Mouse (Mus musculus) ES-E14 (cell line): Measurements from ENCODE around the gene Mapkapk2. TPM values are rescaled to one million over a fixed set of nuclear protein-coding genes. Genes with fewer than 3 reads are reported as not detected.

Experiments used
- DNase-seq: peaks from one replicate; pipeline ENCODE4 v3.0.0-alpha.2; 2013; ENCODE audit warnings: low read depth, low spot score
- H3K27ac ChIP-seq: 2 replicates; pipeline ENCODE4 v1.5.1; 2012; ENCODE audit warnings: low read depth, mild to moderate bottlenecking, low read length, moderate library complexity, mixed read lengths; ENCODE audit not compliant: poor library complexity, insufficient read depth, severe bottlenecking
- H3K36me3 ChIP-seq: 2 replicates; pipeline ENCODE4 v1.6.1; 2012; ENCODE audit warnings: mild to moderate bottlenecking, low read length, moderate library complexity, mixed read lengths; ENCODE audit not compliant: control insufficient read depth, poor library complexity, insufficient read depth, severe bottlenecking
- H3K4me1 ChIP-seq, 2 experiments: fragments of 150-350 bp in 1 of 2; sonication (generic) in 1 of 2; 2 replicates each; pipeline ENCODE4 v1.6.1; 2012; ENCODE audit warnings: low read length in 2 of 2, mild to moderate bottlenecking in 1 of 2, mixed read lengths in 1 of 2; ENCODE audit not compliant: control insufficient read depth in 2 of 2, insufficient read depth in 2 of 2, poor library complexity in 1 of 2
- H3K4me3 ChIP-seq, 2 experiments: fragments of 150-350 bp in 1 of 2; sonication (generic) in 1 of 2; 2 replicates each; pipeline ENCODE4 v1.5.1; 2012; ENCODE audit warnings: low read length in 2 of 2, low read depth in 1 of 2, mild to moderate bottlenecking in 1 of 2, mixed read lengths in 1 of 2; ENCODE audit not compliant: insufficient read depth in 1 of 2, poor library complexity in 1 of 2, severe bottlenecking in 1 of 2
- H3K9ac ChIP-seq: 2 replicates; pipeline ENCODE4 v1.6.1; 2012; ENCODE audit warnings: low read depth, mild to moderate bottlenecking, low read length, mixed read lengths; ENCODE audit not compliant: poor library complexity, insufficient read depth, severe bottlenecking
- H3K9me3 ChIP-seq: fragments of 150-350 bp; sonication (generic); 2 replicates; pipeline ENCODE4 v1.6.1; 2012; ENCODE audit warnings: low read depth, mild to moderate bottlenecking, low read length; ENCODE audit not compliant: control insufficient read depth, insufficient read depth
- CHD2 ChIP-seq: IDR thresholded peaks from 2 replicates; pipeline ENCODE4 v1.6.1; 2014; ENCODE audit warnings: mild to moderate bottlenecking, low read depth, low read length, inconsistent platforms
- HCFC1 ChIP-seq: IDR thresholded peaks from 2 replicates; pipeline ENCODE4 v1.6.1; 2012; ENCODE audit warnings: low read length, inconsistent platforms, borderline replicate concordance; ENCODE audit not compliant: insufficient read depth
- MAFK ChIP-seq: IDR thresholded peaks from 2 replicates; pipeline ENCODE4 v1.6.1; 2014; ENCODE audit warnings: mild to moderate bottlenecking, low read depth, low read length, inconsistent platforms; ENCODE audit not compliant: insufficient read depth
- ZC3H11A ChIP-seq: IDR thresholded peaks from 2 replicates; pipeline ENCODE4 v1.6.1; 2012; ENCODE audit warnings: low read depth, mild to moderate bottlenecking, inconsistent platforms, low read length, borderline replicate concordance
- ZNF384 ChIP-seq: IDR thresholded peaks from 2 replicates; pipeline ENCODE4 v1.6.1; 2012; ENCODE audit warnings: low read depth, low read length, inconsistent platforms
- in situ Hi-C, 2 experiments: fragments of 600-800 bp; cut with MboI; formaldehyde crosslinking; loops; one replicate each; pipeline ENCODE4 v1.15.1; 2025; ENCODE audit warnings: low sequenced_read_pairs in 2 of 2, inconsistent platforms in 1 of 2; ENCODE audit not compliant: unreplicated experiment in 2 of 2
- total RNA-seq: library from RNA; depleted of rRNA; stranded (reverse); fragments of 300-350 nt; gene quantifications from 2 replicates; pipeline ENCODE4 v1.2.3, GENCODE M21; 2012

The Mapkapk2 gene
- total RNA-seq, 1 experiment, result 38.0 TPM

DNA sequence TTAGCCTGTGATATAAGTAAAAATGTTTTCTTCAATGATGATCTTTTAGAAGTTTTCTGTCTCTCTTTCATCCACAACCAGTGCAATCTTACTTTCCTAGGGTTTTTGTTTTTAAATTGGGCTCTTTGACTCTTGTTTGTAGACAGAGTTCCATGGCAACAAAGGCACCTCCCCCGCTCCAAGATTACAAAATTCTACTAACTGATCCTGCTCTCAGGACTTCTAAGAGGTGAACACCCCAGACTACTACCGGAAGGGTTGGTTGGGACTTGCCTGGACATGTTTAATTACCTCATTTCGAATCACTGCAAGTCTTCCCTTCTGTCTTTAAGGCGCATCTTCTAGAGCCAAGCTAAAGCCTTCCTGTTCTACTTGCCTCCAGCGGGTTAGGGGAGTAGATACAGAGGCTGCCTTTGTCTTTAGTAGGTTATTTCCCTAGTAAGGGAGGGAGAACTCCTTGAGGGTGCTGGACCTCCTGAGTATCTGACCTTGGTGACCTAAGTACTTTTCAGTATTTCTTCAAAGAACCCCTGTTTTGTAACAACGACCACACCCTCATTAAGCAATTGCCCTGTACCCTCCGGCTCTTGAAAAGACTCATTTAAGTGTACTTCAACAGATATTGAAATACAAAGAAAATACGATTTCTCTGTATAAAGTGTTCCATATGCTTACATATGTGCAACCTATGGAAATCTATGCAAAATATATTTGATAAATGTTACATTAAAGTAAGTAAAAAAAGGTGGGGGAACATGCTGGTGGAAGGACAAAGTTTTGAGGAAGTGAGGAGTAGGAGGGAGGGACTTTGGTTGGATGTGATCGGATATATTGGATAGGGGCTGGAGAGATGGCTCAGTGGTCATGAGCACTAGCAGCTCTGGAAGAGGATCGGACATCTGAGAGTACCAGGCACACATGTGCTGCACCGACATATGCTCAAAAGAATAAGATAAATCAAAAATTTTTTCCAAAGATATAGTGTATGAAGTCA, 41.8 kb upstream of the Mapkapk2 start:
- Histone ChIP-seq H3K4me3 (peak overlapping the region in 1 of 2 experiments; percentile 70; a peak in 2 of 4 replicates), H3K9me3 (no peaks in the 10 kb centered on the region), H3K36me3 (peaks cover 8% of the 10 kb centered on the region; the same call in 1 of the 2 replicates), H3K9ac (peak overlapping the region; percentile 82; the same call in 1 of the 2 replicates), H3K4me1 (peaks cover 1 to 4% of the 10 kb centered on the region in 2 experiments; a peak in 2 of 4 replicates), H3K27ac (peak overlapping the region; percentile 93)
- in situ Hi-C loops, result no loop called here
- peak; percentile 92 for DNase-seq
- TF ChIP-seq CHD2 (no peak), MAFK (no peak), ZNF384 (no peak), ZC3H11A (no peak), HCFC1 (no peak)

DNA sequence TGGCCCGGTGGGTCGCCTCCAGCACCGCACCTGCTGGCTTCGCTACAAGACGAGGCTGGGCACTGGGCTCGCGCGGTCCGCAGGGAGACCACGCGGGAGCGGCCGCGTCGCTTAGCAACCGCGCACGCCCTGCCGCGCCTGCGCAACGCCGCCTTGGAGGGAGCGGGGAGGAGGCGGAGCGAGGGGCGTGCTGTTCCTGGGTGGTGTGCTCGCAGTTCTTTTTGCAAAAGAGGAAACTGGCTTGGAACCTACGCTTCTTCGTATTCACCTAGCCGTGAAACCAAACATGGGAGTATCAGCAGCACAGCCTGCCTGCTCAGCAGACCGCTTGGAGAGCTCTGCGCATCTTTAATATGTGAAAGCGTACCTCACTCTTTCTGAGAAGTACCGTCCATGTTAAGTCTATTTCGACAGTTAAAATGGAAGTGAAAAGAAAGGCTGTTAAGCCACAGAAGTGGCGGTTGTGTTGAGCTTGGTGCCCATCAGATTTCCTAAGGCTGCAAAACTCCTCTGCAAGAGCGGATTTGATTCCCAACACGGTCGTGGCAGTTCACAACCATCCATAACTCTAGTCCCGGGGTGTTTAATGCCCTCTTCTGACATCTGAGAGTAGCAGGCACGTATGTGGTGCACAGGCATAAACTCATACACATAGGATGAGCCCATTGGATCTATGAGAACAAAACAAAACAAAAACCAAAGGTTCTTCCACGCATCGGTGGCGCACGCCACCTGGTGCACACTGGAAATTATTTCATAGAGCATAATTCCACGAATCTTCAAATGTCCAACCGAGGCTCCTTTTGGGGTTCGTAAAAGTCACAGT, 40.8 kb upstream of the Mapkapk2 start, which contains the start of gene Dyrk3:
Dyrk3 (minus strand) TSS at position 150 of the 826 bp plus-strand sequence.
- Histone ChIP-seq H3K36me3 (peaks cover 12% of the 10 kb centered on the region; the same call in 1 of the 2 replicates), H3K9ac (peak within 1 kb of the TSS; percentile 93), H3K4me1 (peaks cover 1 to 4% of the 10 kb centered on the region in 2 experiments; a peak in 1 of 4 replicates), H3K9me3 (no peaks in the 10 kb centered on the region), H3K4me3 (peak within 1 kb of the TSS; percentile 70 to 93), H3K27ac (peak within 1 kb of the TSS; percentile 93)
- DNase-seq, result peak; percentile 89
- in situ Hi-C loops, result no loop called here
- TF ChIP-seq ZC3H11A, result no peak
- TF ChIP-seq ZNF384, result no peak
- TF ChIP-seq CHD2, result no peak; the same call in 1 of the 2 replicates
- TF ChIP-seq MAFK, result no peak
- 0 out of 2 replicates have a peak, but pooled peaks have one; percentile 35 for TF ChIP-seq HCFC1

DNA sequence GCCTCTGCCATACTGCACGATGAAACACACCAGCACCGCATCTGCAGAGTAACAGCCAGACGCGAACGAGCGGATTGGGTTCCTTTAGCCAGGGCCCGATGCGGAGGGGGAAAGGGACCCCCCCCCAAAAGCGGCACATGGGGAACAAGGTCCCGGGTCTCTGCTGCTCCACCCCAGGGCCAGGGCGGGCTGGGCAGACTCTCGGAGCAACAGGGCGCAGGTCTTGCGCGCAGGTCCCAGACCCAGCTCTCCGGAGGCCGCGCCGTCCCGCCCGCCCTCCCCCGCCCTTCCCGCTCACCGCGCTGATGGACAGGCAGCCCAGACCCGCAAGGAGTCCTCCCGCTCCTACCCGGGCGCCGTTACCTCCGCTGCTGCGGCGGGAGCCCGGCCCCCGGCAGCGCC, 40.1 kb upstream of the Mapkapk2 start:
- Histone ChIP-seq H3K4me3 (peak overlapping the region; percentile 70 to 93), H3K9me3 (no peaks in the 10 kb centered on the region), H3K9ac (peak overlapping the region; percentile 93), H3K4me1 (peaks cover 1 to 4% of the 10 kb centered on the region in 2 experiments; a peak in 1 of 4 replicates), H3K36me3 (peaks cover 15% of the 10 kb centered on the region), H3K27ac (peak overlapping the region; percentile 84)
- no peak for DNase-seq
- in situ Hi-C loops, result no loop called here
- TF ChIP-seq HCFC1 (no peak), ZNF384 (no peak), MAFK (no peak), CHD2 (no peak), ZC3H11A (no peak)

- peak overlapping the region; percentile 40; the same call in 1 of the 2 replicates for H3K9ac ChIP-seq
- no peak for DNase-seq
- H3K36me3 ChIP-seq, result peaks cover 20% of the 10 kb centered on the region
- peaks cover 1 to 4% of the 10 kb centered on the region in 2 experiments; a peak in 1 of 4 replicates for H3K4me1 ChIP-seq
- in situ Hi-C loops, result no loop called here
- no peak overlapping the region; the same call in 1 of the 2 replicates for H3K27ac ChIP-seq
- peak overlapping the region; percentile 63 to 70 for H3K4me3 ChIP-seq
- H3K9me3 ChIP-seq, result no peaks in the 10 kb centered on the region
- TF ChIP-seq MAFK, result no peak
- no peak for TF ChIP-seq ZC3H11A
- TF ChIP-seq ZNF384, result no peak
- no peak for TF ChIP-seq CHD2
- TF ChIP-seq HCFC1, result no peak
These were observed 39.5 kb upstream of the Mapkapk2 start for GRCm38 (mm10) chr1:131137111-131137510.
